Mouse (Mus musculus) CH12.LX (cell line): Measurements from ENCODE around the gene Prkab1. TPM values are rescaled to one million over a fixed set of nuclear protein-coding genes. Genes with fewer than 3 reads are reported as not detected.

Experiments used
- DNase-seq: peaks from one replicate; pipeline ENCODE4 v3.0.0-alpha.2; 2013; ENCODE audit errors: extremely low read depth
- H3K27ac ChIP-seq: 2 replicates; pipeline ENCODE4 v1.5.1; 2012; ENCODE audit warnings: low read depth, mild to moderate bottlenecking, control low read depth, moderate library complexity; ENCODE audit not compliant: insufficient read depth
- H3K27me3 ChIP-seq: replicated peaks from 2 replicates; pipeline ENCODE3; 2012; ENCODE audit warnings: inconsistent platforms
- H3K36me3 ChIP-seq, 2 experiments: replicated peaks in 1 of 2; 2 replicates each; pipeline versions ENCODE3 to v1.6.1; 2012; ENCODE audit warnings: inconsistent platforms in 1 of 2, low read length in 1 of 2, mild to moderate bottlenecking in 1 of 2, mixed read lengths in 1 of 2, moderate library complexity in 1 of 2; ENCODE audit not compliant: control insufficient read depth in 1 of 2, insufficient read depth in 1 of 2
- H3K4me1 ChIP-seq, 2 experiments: 2 replicates each; pipeline ENCODE4 v1.6.1; 2012; ENCODE audit warnings: inconsistent platforms in 1 of 2, moderate library complexity in 1 of 2; ENCODE audit not compliant: insufficient read depth in 2 of 2, control insufficient read depth in 1 of 2
- H3K4me2 ChIP-seq: 2 replicates; pipeline ENCODE4 v1.6.1; 2012; ENCODE audit warnings: low read depth, mild to moderate bottlenecking, control low read depth; ENCODE audit not compliant: poor library complexity, insufficient read depth, severe bottlenecking
- H3K4me3 ChIP-seq, 3 experiments: fragments of 150-350 bp in 1 of 3; sonication (generic) in 1 of 3; replicated peaks in 1 of 3; 2 replicates each; pipeline versions ENCODE3 to v1.5.1; 2011 to 2012; ENCODE audit warnings: low read depth in 2 of 3, low read length in 2 of 3, mild to moderate bottlenecking in 2 of 3, moderate library complexity in 2 of 3, control low read depth in 1 of 3, improper control_type of control experiment in 1 of 3, inconsistent platforms in 1 of 3, mixed read lengths in 1 of 3; ENCODE audit not compliant: poor library complexity in 1 of 3
- H3K79me2 ChIP-seq: replicated peaks from 2 replicates; pipeline ENCODE4 v1.6.1; 2012; ENCODE audit warnings: mild to moderate bottlenecking, moderate library complexity; ENCODE audit not compliant: control insufficient read depth, poor library complexity, insufficient read depth, severe bottlenecking; ENCODE audit errors: extremely low read depth
- H3K9ac ChIP-seq: 2 replicates; pipeline ENCODE4 v1.6.1; 2012; ENCODE audit warnings: low read depth, mild to moderate bottlenecking, control low read depth, moderate library complexity; ENCODE audit not compliant: insufficient read depth
- H3K9me3 ChIP-seq: replicated peaks from 2 replicates; pipeline ENCODE3; 2012; ENCODE audit warnings: low read length, inconsistent platforms, mixed read lengths
- CHD2 ChIP-seq: IDR thresholded peaks from 2 replicates; pipeline ENCODE4 v1.6.1; 2011; ENCODE audit warnings: low read length, improper control_type of control experiment
- E2F4 ChIP-seq: IDR thresholded peaks from 2 replicates; pipeline ENCODE4 v1.6.1; 2011; ENCODE audit warnings: low read depth, low read length, improper control_type of control experiment; ENCODE audit not compliant: insufficient replicate concordance
- JUN ChIP-seq: IDR thresholded peaks from 2 replicates; pipeline ENCODE4 v1.6.1; 2011; ENCODE audit warnings: low read depth, mild to moderate bottlenecking, low read length, improper control_type of control experiment, moderate library complexity; ENCODE audit not compliant: insufficient read depth
- JUND ChIP-seq: conservative IDR thresholded peaks from 2 replicates; pipeline ENCODE4 v1.6.1; 2011; ENCODE audit warnings: low read depth, low read length, improper control_type of control experiment
- MAFK ChIP-seq: IDR thresholded peaks from 2 replicates; pipeline ENCODE4 v1.6.1; 2011; ENCODE audit warnings: low read length, improper control_type of control experiment; ENCODE audit not compliant: insufficient replicate concordance
- MXI1 ChIP-seq: IDR thresholded peaks from 2 replicates; pipeline ENCODE4 v1.6.1; 2011; ENCODE audit warnings: mild to moderate bottlenecking, low read depth, low read length, improper control_type of control experiment
- NRF1 ChIP-seq: IDR thresholded peaks from 2 replicates; pipeline ENCODE4 v1.6.1; 2014; ENCODE audit warnings: low read depth, mild to moderate bottlenecking, inconsistent platforms, low read length, improper control_type of control experiment, moderate library complexity
- PAX5 ChIP-seq: IDR thresholded peaks from 2 replicates; pipeline ENCODE4 v1.6.1; 2012; ENCODE audit warnings: low read length, inconsistent platforms, mixed read lengths
- POLR2A ChIP-seq: IDR thresholded peaks from 2 replicates; pipeline ENCODE4 v1.6.1; 2011; ENCODE audit warnings: low read depth, mild to moderate bottlenecking, improper control_type of control experiment, low read length
- POLR2AphosphoS2 ChIP-seq: IDR thresholded peaks from 2 replicates; pipeline ENCODE4 v1.6.1; 2011; ENCODE audit warnings: low read depth, low read length, improper control_type of control experiment
- RAD21 ChIP-seq: IDR thresholded peaks from 2 replicates; pipeline ENCODE4 v1.6.1; 2011; ENCODE audit warnings: low read depth, mild to moderate bottlenecking, low read length, improper control_type of control experiment, moderate library complexity
- RCOR1 ChIP-seq: conservative IDR thresholded peaks from 2 replicates; pipeline ENCODE4 v1.6.1; 2012; ENCODE audit warnings: low read depth, mild to moderate bottlenecking, inconsistent platforms, low read length, improper control_type of control experiment
- SMC3 ChIP-seq: IDR thresholded peaks from 2 replicates; pipeline ENCODE4 v1.6.1; 2011; ENCODE audit warnings: low read depth, low read length, improper control_type of control experiment
- TBP ChIP-seq: conservative IDR thresholded peaks from 2 replicates; pipeline ENCODE4 v1.6.1; 2011; ENCODE audit warnings: low read depth, low read length, improper control_type of control experiment
- TCF12 ChIP-seq: IDR thresholded peaks from 2 replicates; pipeline ENCODE4 v1.6.1; 2014; ENCODE audit warnings: low read depth, mild to moderate bottlenecking, inconsistent platforms, low read length, improper control_type of control experiment
- USF1 ChIP-seq: IDR thresholded peaks from 2 replicates; pipeline ENCODE4 v1.6.1; 2014; ENCODE audit warnings: low read depth, mild to moderate bottlenecking, inconsistent platforms, low read length, improper control_type of control experiment
- ZMIZ1 ChIP-seq: IDR thresholded peaks from 2 replicates; pipeline ENCODE4 v1.6.1; 2012; ENCODE audit warnings: low read depth, mild to moderate bottlenecking, inconsistent platforms, low read length, improper control_type of control experiment
- ZNF384 ChIP-seq: IDR thresholded peaks from 2 replicates; pipeline ENCODE4 v1.6.1; 2012; ENCODE audit warnings: low read depth, low read length, improper control_type of control experiment, inconsistent platforms
- dilution Hi-C: fragments of 300-500 bp; cut with MboI; formaldehyde crosslinking; loops from 2 replicates; pipeline ENCODE4 v1.14.3; 2020; ENCODE audit warnings: low sequenced_read_pairs; ENCODE audit not compliant: extremely low pct_unique_long_range_greater_than_20kb, extremely low pct_ligation_motif_present
- in situ Hi-C: fragments of 300-500 bp; cut with MboI; formaldehyde crosslinking; loops from 3 replicates; pipeline ENCODE4 v1.14.3; 2019; ENCODE audit warnings: low sequenced_read_pairs, low pct_ligation_motif_present, low pct_unique_long_range_greater_than_20kb, mixed read lengths
- polyA plus RNA-seq: library from polyadenylated mRNA; unstranded; fragments of >175 nt; gene quantifications from 2 replicates; pipeline ENCODE4 v1.2.1, GENCODE M21; 2012; ENCODE audit warnings: low read depth; ENCODE audit not compliant: insufficient read length
- total RNA-seq, 2 experiments: library from RNA; depleted of rRNA; stranded (reverse); fragments of 300-350 nt in 1 of 2; fragments of >200 nt in 1 of 2; gene quantifications; 2 replicates each; pipeline ENCODE4 v1.2.3; 2012 to 2014

The Prkab1 gene
- total and polyA plus RNA-seq, 3 experiments: 20.1 to 26.8 (median 24.1) TPM

GRCm38 (mm10) chr5:116069618-116070017, 45.3 kb upstream of the Prkab1 start:
- no peak for DNase-seq
- Histone ChIP-seq H3K27ac (no peak overlapping the region), H3K79me2 (no peaks in the 10 kb centered on the region), H3K36me3 (no peaks in the 10 kb centered on the region), H3K4me2 (no peak overlapping the region), H3K27me3 (no peaks in the 10 kb centered on the region), H3K4me3 (no peak overlapping the region), H3K9me3 (peaks cover 52% of the 10 kb centered on the region), H3K4me1 (no peaks in the 10 kb centered on the region), H3K9ac (no peak overlapping the region)
- in situ Hi-C loops: no loop called here
- no peak for TF ChIP-seq CHD2
- TF ChIP-seq MXI1: no peak
- no peak for TF ChIP-seq TCF12
- no peak for TF ChIP-seq POLR2AphosphoS2
- TF ChIP-seq ZNF384: no peak
- TF ChIP-seq JUN: no peak
- TF ChIP-seq TBP: no peak
- TF ChIP-seq NRF1: no peak
- TF ChIP-seq POLR2A: no peak
- TF ChIP-seq RAD21: no peak
- TF ChIP-seq USF1: no peak
- no peak for TF ChIP-seq JUND
- dilution Hi-C loops: no loop called here

- no peaks in the 10 kb centered on the region for H3K27me3 ChIP-seq
- no peak overlapping the region for H3K4me2 ChIP-seq
- no peak for TF ChIP-seq PAX5
- H3K9me3 ChIP-seq: peaks cover 66% of the 10 kb centered on the region
- dilution Hi-C loops (no loop called here), in situ Hi-C loops (no loop called here)
- no peaks in the 10 kb centered on the region for H3K36me3 ChIP-seq
- DNase-seq: no peak
- H3K27ac ChIP-seq: no peak overlapping the region
- no peak overlapping the region for H3K9ac ChIP-seq
- no peaks in the 10 kb centered on the region for H3K79me2 ChIP-seq
- H3K4me1 ChIP-seq: no peaks in the 10 kb centered on the region
- H3K4me3 ChIP-seq: no peak overlapping the region
Measured at GRCm38 (mm10) chr5:116052826-116053225, 28.5 kb upstream of the Prkab1 start.

- Histone ChIP-seq H3K9me3 (peaks cover 67% of the 10 kb centered on the region), H3K4me1 (no peaks in the 10 kb centered on the region), H3K27ac (no peak overlapping the region), H3K4me3 (no peak overlapping the region), H3K9ac (no peak overlapping the region), H3K36me3 (no peaks in the 10 kb centered on the region), H3K4me2 (no peak overlapping the region), H3K27me3 (no peaks in the 10 kb centered on the region), H3K79me2 (no peaks in the 10 kb centered on the region)
- no peak for TF ChIP-seq RCOR1
- TF ChIP-seq CHD2: no peak
- no peak for TF ChIP-seq MAFK
- TF ChIP-seq E2F4: no peak
- no peak for TF ChIP-seq SMC3
- no peak for TF ChIP-seq ZMIZ1
- dilution Hi-C loops: no loop called here
- DNase-seq: no peak
- in situ Hi-C loops: no loop called here
Measured at GRCm38 (mm10) chr5:116052171-116052570, 27.9 kb upstream of the Prkab1 start.
